Mouse (Mus musculus) heart, embryonic 12.5 days (tissue): ENCODE data around the gene Fes. TPM values are rescaled to one million over a fixed set of nuclear protein-coding genes. Genes with fewer than 3 reads are reported as not detected.

Experiments
- ATAC-seq: fragments of 200-750 bp; cut with Nextera tagmentation; 2 replicates; pipeline ENCODE4 v1.8.0; 2017; ENCODE audit warnings: moderate TSS enrichment, moderate library complexity; ENCODE audit not compliant: insufficient number of reproducible peaks, low FRiP score
- H3K27ac ChIP-seq: fragments of 300-500 bp; sonication (generic); 2 replicates; pipeline ENCODE4 v1.5.1; 2016; ENCODE audit warnings: mild to moderate bottlenecking, moderate library complexity; ENCODE audit not compliant: poor library complexity, severe bottlenecking
- H3K27me3 ChIP-seq: fragments of 300-500 bp; sonication (generic); replicated peaks from 2 replicates; pipeline ENCODE4 v1.6.1; 2016; ENCODE audit warnings: mild to moderate bottlenecking, moderate library complexity
- H3K36me3 ChIP-seq: fragments of 300-500 bp; sonication (generic); 2 replicates; pipeline ENCODE4 v1.6.1; 2016; ENCODE audit warnings: mild to moderate bottlenecking, moderate library complexity
- H3K4me1 ChIP-seq: fragments of 300-500 bp; sonication (generic); replicated peaks from 2 replicates; pipeline ENCODE4 v1.6.1; 2016; ENCODE audit warnings: mild to moderate bottlenecking
- H3K4me2 ChIP-seq: fragments of 300-500 bp; sonication (generic); 2 replicates; pipeline ENCODE4 v1.6.1; 2016; ENCODE audit warnings: mild to moderate bottlenecking, moderate library complexity
- H3K4me3 ChIP-seq: fragments of 300-500 bp; sonication (generic); 2 replicates; pipeline ENCODE4 v1.5.1; 2016; ENCODE audit warnings: mild to moderate bottlenecking
- H3K9ac ChIP-seq: fragments of 300-500 bp; sonication (generic); 2 replicates; pipeline ENCODE4 v1.6.1; 2016; ENCODE audit warnings: mild to moderate bottlenecking, moderate library complexity
- H3K9me3 ChIP-seq: fragments of 300-500 bp; sonication (generic); replicated peaks from 2 replicates; pipeline ENCODE4 v1.6.1; 2016; ENCODE audit warnings: mild to moderate bottlenecking, moderate library complexity
- WGBS: fragments of 180-500 bp; shearing (Covaris S2); methylation state at CpG from one replicate; pipeline ENCODE4 v1.1.7; 2016; 5-methylcytosine and 5-hydroxymethylcytosine counted together
- polyA plus RNA-seq: library from polyadenylated mRNA; unstranded; fragments of >200 nt; fragmentation: Nextera tagmentation; extraction: Ambion mirVana; gene quantifications from 2 replicates; pipeline ENCODE4 v1.2.1, GENCODE M21; 2016

The Fes gene
- polyA plus RNA-seq, 1 experiment from 2014 or later, result 11.4 TPM

- Histone ChIP-seq H3K27ac (no peak overlapping the region), H3K4me1 (peaks cover 14% of the 10 kb centered on the region), H3K4me2 (no peak overlapping the region), H3K9me3 (no peaks in the 10 kb centered on the region), H3K27me3 (no peaks in the 10 kb centered on the region), H3K9ac (no peak overlapping the region), H3K36me3 (peaks cover 85% of the 10 kb centered on the region), H3K4me3 (no peak overlapping the region)
- 85% methylated on average over 4 of the region's 4 CpGs for WGBS
- ATAC-seq, result no peak
Observed at GRCm38 (mm10) chr7:80394600-80394999, 6.9 kb upstream of the Fes start.

- no peaks in the 10 kb centered on the region for H3K9me3 ChIP-seq
- no peak overlapping the region for H3K4me2 ChIP-seq
- WGBS, result 86% methylated on average over 15 of the region's 15 CpGs
- no peak for ATAC-seq
- peaks cover 69% of the 10 kb centered on the region for H3K36me3 ChIP-seq
- H3K4me3 ChIP-seq, result no peak overlapping the region
- H3K27ac ChIP-seq, result no peak overlapping the region
- peaks cover 25% of the 10 kb centered on the region for H3K4me1 ChIP-seq
- no peaks in the 10 kb centered on the region for H3K27me3 ChIP-seq
- no peak overlapping the region for H3K9ac ChIP-seq
Observed at GRCm38 (mm10) chr7:80392119-80392518, 4.4 kb upstream of the Fes start.

- Histone ChIP-seq H3K27me3 (peaks cover 8% of the 10 kb centered on the region), H3K9ac (peak overlapping the region; percentile 70), H3K4me2 (peak overlapping the region; percentile 72), H3K4me1 (peaks cover 40% of the 10 kb centered on the region), H3K36me3 (peaks cover 45% of the 10 kb centered on the region), H3K9me3 (no peaks in the 10 kb centered on the region), H3K27ac (peak overlapping the region; percentile 68), H3K4me3 (peak overlapping the region; percentile 44)
- ATAC-seq, result 0 out of 2 replicates have a peak, but pooled peaks have one; percentile 12
- whole genome bisulfite sequencing, result 33% methylated on average over 17 of the region's 17 CpGs
Observed at GRCm38 (mm10) chr7:80387033-80387632, 613 bp downstream of the Fes start.

GRCm38 (mm10) chr7:80386235-80386930 lies 1.4 kb downstream of the Fes start:
- H3K4me2 ChIP-seq, result peak overlapping the region; percentile 72
- ATAC-seq, result peak; percentile 36; the same call in 1 of the 2 replicates
- peak overlapping the region; percentile 70 for H3K9ac ChIP-seq
- H3K27ac ChIP-seq, result peak overlapping the region; percentile 12; the same call in 1 of the 2 replicates
- peak overlapping the region; percentile 44 for H3K4me3 ChIP-seq
- peaks cover 41% of the 10 kb centered on the region for H3K36me3 ChIP-seq
- H3K9me3 ChIP-seq, result no peaks in the 10 kb centered on the region
- peaks cover 14% of the 10 kb centered on the region for H3K27me3 ChIP-seq
- peaks cover 40% of the 10 kb centered on the region for H3K4me1 ChIP-seq
- WGBS, result 35% methylated on average over 18 of the region's 18 CpGs

GRCm38 (mm10) chr7:80382919-80383318 lies 4.8 kb downstream of the Fes start:
- H3K27me3 ChIP-seq, result peaks cover 20% of the 10 kb centered on the region
- WGBS, result 67% methylated on average over 11 of the region's 11 CpGs
- no peak overlapping the region for H3K27ac ChIP-seq
- peaks cover 50% of the 10 kb centered on the region for H3K36me3 ChIP-seq
- no peak overlapping the region for H3K4me3 ChIP-seq
- 0 out of 2 replicates have a peak overlapping the region, but pooled peaks have one; percentile 6 for H3K9ac ChIP-seq
- H3K9me3 ChIP-seq, result no peaks in the 10 kb centered on the region
- H3K4me2 ChIP-seq, result no peak overlapping the region
- no peak for ATAC-seq
- peaks cover 23% of the 10 kb centered on the region for H3K4me1 ChIP-seq

- Histone ChIP-seq H3K9me3 (no peaks in the 10 kb centered on the region), H3K4me2 (no peak overlapping the region), H3K27ac (no peak overlapping the region), H3K4me3 (no peak overlapping the region), H3K36me3 (peaks cover 43% of the 10 kb centered on the region), H3K27me3 (peaks cover 20% of the 10 kb centered on the region), H3K9ac (no peak overlapping the region), H3K4me1 (peaks cover 17% of the 10 kb centered on the region)
- 63% methylated on average over 13 of the region's 13 CpGs for WGBS
- ATAC-seq, result no peak
Observed at GRCm38 (mm10) chr7:80379531-80379930, 8.2 kb downstream of the Fes start.

- H3K4me1 ChIP-seq, result peaks cover 14% of the 10 kb centered on the region
- no peak overlapping the region for H3K27ac ChIP-seq
- H3K36me3 ChIP-seq, result peaks cover 33% of the 10 kb centered on the region
- 30% methylated on average over 6 of the region's 6 CpGs for WGBS
- peaks cover 15% of the 10 kb centered on the region for H3K27me3 ChIP-seq
- no peaks in the 10 kb centered on the region for H3K9me3 ChIP-seq
- H3K4me3 ChIP-seq, result no peak overlapping the region
- H3K4me2 ChIP-seq, result no peak overlapping the region
- no peak for ATAC-seq
- no peak overlapping the region for H3K9ac ChIP-seq
Observed at GRCm38 (mm10) chr7:80377471-80377870, 10.3 kb downstream of the Fes start.

GRCm38 (mm10) chr7:80376192-80376591 lies 11.6 kb downstream of the Fes start:
- Histone ChIP-seq H3K27me3 (0 out of 2 replicates have a peak, but pooled peaks cover 3% of the 10 kb centered on the region), H3K9ac (no peak overlapping the region), H3K36me3 (peaks cover 24% of the 10 kb centered on the region), H3K4me2 (no peak overlapping the region), H3K27ac (no peak overlapping the region), H3K4me3 (no peak overlapping the region), H3K4me1 (peaks cover 11% of the 10 kb centered on the region), H3K9me3 (no peaks in the 10 kb centered on the region)
- no peak for ATAC-seq
- WGBS, result 83% methylated on average over 10 of the region's 10 CpGs

GRCm38 (mm10) chr7:80375376-80376039 lies 12.2 kb downstream of the Fes start:
- ATAC-seq, result no peak
- Histone ChIP-seq H3K4me3 (no peak overlapping the region), H3K4me1 (peaks cover 11% of the 10 kb centered on the region), H3K27me3 (no peaks in the 10 kb centered on the region), H3K27ac (no peak overlapping the region), H3K36me3 (peaks cover 17% of the 10 kb centered on the region), H3K9me3 (no peaks in the 10 kb centered on the region), H3K4me2 (no peak overlapping the region), H3K9ac (no peak overlapping the region)
- 41% methylated on average over 9 of the region's 9 CpGs for WGBS

- H3K4me2 ChIP-seq, result no peak overlapping the region
- H3K27me3 ChIP-seq, result no peaks in the 10 kb centered on the region
- H3K27ac ChIP-seq, result no peak overlapping the region
- no peaks in the 10 kb centered on the region for H3K9me3 ChIP-seq
- peaks cover 10% of the 10 kb centered on the region for H3K36me3 ChIP-seq
- H3K4me3 ChIP-seq, result no peak overlapping the region
- H3K9ac ChIP-seq, result no peak overlapping the region
- ATAC-seq, result no peak
- peaks cover 16% of the 10 kb centered on the region for H3K4me1 ChIP-seq
- 90% methylated on average over 3 of the region's 3 CpGs for WGBS
Observed at GRCm38 (mm10) chr7:80374733-80375132, 13.0 kb downstream of the Fes start.

GRCm38 (mm10) chr7:80374280-80374679 lies 13.5 kb downstream of the Fes start:
- H3K36me3 ChIP-seq, result peaks cover 5% of the 10 kb centered on the region
- no peak overlapping the region for H3K27ac ChIP-seq
- no peak overlapping the region for H3K4me3 ChIP-seq
- H3K4me2 ChIP-seq, result no peak overlapping the region
- H3K9ac ChIP-seq, result no peak overlapping the region
- peaks cover 21% of the 10 kb centered on the region for H3K4me1 ChIP-seq
- H3K27me3 ChIP-seq, result no peaks in the 10 kb centered on the region
- 68% methylated on average over 3 of the region's 3 CpGs for WGBS
- no peaks in the 10 kb centered on the region for H3K9me3 ChIP-seq
- ATAC-seq, result no peak
